Mouse (Mus musculus) CH12.LX (cell line): ENCODE measurements around the gene Rnf41. TPM values are rescaled to one million over a fixed set of nuclear protein-coding genes. Genes with fewer than 3 reads are reported as not detected.
A peak's percentile ranks its signal among the peaks of the same experiment; 100 is the strongest.

Source experiments
- DNase-seq: peaks from one replicate; pipeline ENCODE4 v3.0.0-alpha.2; 2013; ENCODE audit errors: extremely low read depth
- H3K27ac ChIP-seq: 2 replicates; pipeline ENCODE4 v1.5.1; 2012; ENCODE audit warnings: low read depth, mild to moderate bottlenecking, control low read depth, moderate library complexity; ENCODE audit not compliant: insufficient read depth
- H3K27me3 ChIP-seq: replicated peaks from 2 replicates; pipeline ENCODE3; 2012; ENCODE audit warnings: inconsistent platforms
- H3K36me3 ChIP-seq, 2 experiments: replicated peaks in 1 of 2; 2 replicates each; pipeline versions ENCODE3 to v1.6.1; 2012; ENCODE audit warnings: inconsistent platforms in 1 of 2, low read length in 1 of 2, mild to moderate bottlenecking in 1 of 2, mixed read lengths in 1 of 2, moderate library complexity in 1 of 2; ENCODE audit not compliant: control insufficient read depth in 1 of 2, insufficient read depth in 1 of 2
- H3K4me1 ChIP-seq, 2 experiments: 2 replicates each; pipeline ENCODE4 v1.6.1; 2012; ENCODE audit warnings: inconsistent platforms in 1 of 2, moderate library complexity in 1 of 2; ENCODE audit not compliant: insufficient read depth in 2 of 2, control insufficient read depth in 1 of 2
- H3K4me2 ChIP-seq: 2 replicates; pipeline ENCODE4 v1.6.1; 2012; ENCODE audit warnings: low read depth, mild to moderate bottlenecking, control low read depth; ENCODE audit not compliant: poor library complexity, insufficient read depth, severe bottlenecking
- H3K4me3 ChIP-seq, 3 experiments: fragments of 150-350 bp in 1 of 3; sonication (generic) in 1 of 3; replicated peaks in 1 of 3; 2 replicates each; pipeline versions ENCODE3 to v1.5.1; 2011 to 2012; ENCODE audit warnings: low read depth in 2 of 3, low read length in 2 of 3, mild to moderate bottlenecking in 2 of 3, moderate library complexity in 2 of 3, control low read depth in 1 of 3, improper control_type of control experiment in 1 of 3, inconsistent platforms in 1 of 3, mixed read lengths in 1 of 3; ENCODE audit not compliant: poor library complexity in 1 of 3
- H3K79me2 ChIP-seq: replicated peaks from 2 replicates; pipeline ENCODE4 v1.6.1; 2012; ENCODE audit warnings: mild to moderate bottlenecking, moderate library complexity; ENCODE audit not compliant: control insufficient read depth, poor library complexity, insufficient read depth, severe bottlenecking; ENCODE audit errors: extremely low read depth
- H3K9ac ChIP-seq: 2 replicates; pipeline ENCODE4 v1.6.1; 2012; ENCODE audit warnings: low read depth, mild to moderate bottlenecking, control low read depth, moderate library complexity; ENCODE audit not compliant: insufficient read depth
- H3K9me3 ChIP-seq: replicated peaks from 2 replicates; pipeline ENCODE3; 2012; ENCODE audit warnings: low read length, inconsistent platforms, mixed read lengths
- BHLHE40 ChIP-seq: IDR thresholded peaks from 2 replicates; pipeline ENCODE4 v1.6.1; 2011; ENCODE audit warnings: mild to moderate bottlenecking, low read depth, low read length, improper control_type of control experiment
- CHD1 ChIP-seq: IDR thresholded peaks from 2 replicates; pipeline ENCODE4 v1.6.1; 2012; ENCODE audit warnings: low read depth, low read length, improper control_type of control experiment, inconsistent platforms
- EP300 ChIP-seq: IDR thresholded peaks from 2 replicates; pipeline ENCODE4 v1.6.1; 2011; ENCODE audit warnings: low read length, improper control_type of control experiment
- ETS1 ChIP-seq: conservative IDR thresholded peaks from 2 replicates; pipeline ENCODE4 v1.6.1; 2012; ENCODE audit warnings: low read depth, mild to moderate bottlenecking, inconsistent platforms, low read length, improper control_type of control experiment, moderate library complexity
- IRF4 ChIP-seq: IDR thresholded peaks from 2 replicates; pipeline ENCODE4 v1.6.1; 2014; ENCODE audit warnings: low read depth, mild to moderate bottlenecking, inconsistent platforms, low read length, improper control_type of control experiment
- JUN ChIP-seq: IDR thresholded peaks from 2 replicates; pipeline ENCODE4 v1.6.1; 2011; ENCODE audit warnings: low read depth, mild to moderate bottlenecking, low read length, improper control_type of control experiment, moderate library complexity; ENCODE audit not compliant: insufficient read depth
- JUND ChIP-seq: conservative IDR thresholded peaks from 2 replicates; pipeline ENCODE4 v1.6.1; 2011; ENCODE audit warnings: low read depth, low read length, improper control_type of control experiment
- MAFK ChIP-seq: IDR thresholded peaks from 2 replicates; pipeline ENCODE4 v1.6.1; 2011; ENCODE audit warnings: low read length, improper control_type of control experiment; ENCODE audit not compliant: insufficient replicate concordance
- MAX ChIP-seq: IDR thresholded peaks from 2 replicates; pipeline ENCODE4 v1.6.1; 2011; ENCODE audit warnings: low read length, improper control_type of control experiment
- MXI1 ChIP-seq: IDR thresholded peaks from 2 replicates; pipeline ENCODE4 v1.6.1; 2011; ENCODE audit warnings: mild to moderate bottlenecking, low read depth, low read length, improper control_type of control experiment
- NELFE ChIP-seq: IDR thresholded peaks from 2 replicates; pipeline ENCODE4 v1.6.1; 2011; ENCODE audit warnings: low read depth, low read length, improper control_type of control experiment
- NRF1 ChIP-seq: IDR thresholded peaks from 2 replicates; pipeline ENCODE4 v1.6.1; 2014; ENCODE audit warnings: low read depth, mild to moderate bottlenecking, inconsistent platforms, low read length, improper control_type of control experiment, moderate library complexity
- POLR2A ChIP-seq: IDR thresholded peaks from 2 replicates; pipeline ENCODE4 v1.6.1; 2011; ENCODE audit warnings: low read depth, mild to moderate bottlenecking, improper control_type of control experiment, low read length
- POLR2AphosphoS2 ChIP-seq: IDR thresholded peaks from 2 replicates; pipeline ENCODE4 v1.6.1; 2011; ENCODE audit warnings: low read depth, low read length, improper control_type of control experiment
- RAD21 ChIP-seq: IDR thresholded peaks from 2 replicates; pipeline ENCODE4 v1.6.1; 2011; ENCODE audit warnings: low read depth, mild to moderate bottlenecking, low read length, improper control_type of control experiment, moderate library complexity
- RCOR1 ChIP-seq: conservative IDR thresholded peaks from 2 replicates; pipeline ENCODE4 v1.6.1; 2012; ENCODE audit warnings: low read depth, mild to moderate bottlenecking, inconsistent platforms, low read length, improper control_type of control experiment
- SIN3A ChIP-seq: IDR thresholded peaks from 2 replicates; pipeline ENCODE4 v1.6.1; 2012; ENCODE audit warnings: low read length, improper control_type of control experiment, inconsistent platforms
- SMC3 ChIP-seq: IDR thresholded peaks from 2 replicates; pipeline ENCODE4 v1.6.1; 2011; ENCODE audit warnings: low read depth, low read length, improper control_type of control experiment
- TCF12 ChIP-seq: IDR thresholded peaks from 2 replicates; pipeline ENCODE4 v1.6.1; 2014; ENCODE audit warnings: low read depth, mild to moderate bottlenecking, inconsistent platforms, low read length, improper control_type of control experiment
- UBTF ChIP-seq: IDR thresholded peaks from 2 replicates; pipeline ENCODE4 v1.6.1; 2012; ENCODE audit warnings: low read depth, mild to moderate bottlenecking, inconsistent platforms, low read length, improper control_type of control experiment, moderate library complexity
- USF1 ChIP-seq: IDR thresholded peaks from 2 replicates; pipeline ENCODE4 v1.6.1; 2014; ENCODE audit warnings: low read depth, mild to moderate bottlenecking, inconsistent platforms, low read length, improper control_type of control experiment
- ZC3H11A ChIP-seq: IDR thresholded peaks from 2 replicates; pipeline ENCODE4 v1.6.1; 2012; ENCODE audit warnings: low read depth, mild to moderate bottlenecking, inconsistent platforms, low read length, improper control_type of control experiment
- ZKSCAN1 ChIP-seq: IDR thresholded peaks from 2 replicates; pipeline ENCODE4 v1.6.1; 2012; ENCODE audit warnings: low read depth, inconsistent platforms, low read length, improper control_type of control experiment, borderline replicate concordance
- ZMIZ1 ChIP-seq: IDR thresholded peaks from 2 replicates; pipeline ENCODE4 v1.6.1; 2012; ENCODE audit warnings: low read depth, mild to moderate bottlenecking, inconsistent platforms, low read length, improper control_type of control experiment
- dilution Hi-C: fragments of 300-500 bp; cut with MboI; formaldehyde crosslinking; loops from 2 replicates; pipeline ENCODE4 v1.14.3; 2020; ENCODE audit warnings: low sequenced_read_pairs; ENCODE audit not compliant: extremely low pct_unique_long_range_greater_than_20kb, extremely low pct_ligation_motif_present
- in situ Hi-C: fragments of 300-500 bp; cut with MboI; formaldehyde crosslinking; loops from 3 replicates; pipeline ENCODE4 v1.14.3; 2019; ENCODE audit warnings: low sequenced_read_pairs, low pct_ligation_motif_present, low pct_unique_long_range_greater_than_20kb, mixed read lengths
- polyA plus RNA-seq: library from polyadenylated mRNA; unstranded; fragments of >175 nt; gene quantifications from 2 replicates; pipeline ENCODE4 v1.2.1, GENCODE M21; 2012; ENCODE audit warnings: low read depth; ENCODE audit not compliant: insufficient read length
- total RNA-seq, 2 experiments: library from RNA; depleted of rRNA; stranded (reverse); fragments of 300-350 nt in 1 of 2; fragments of >200 nt in 1 of 2; gene quantifications; 2 replicates each; pipeline ENCODE4 v1.2.3; 2012 to 2014

Gene Rnf41
- total and polyA plus RNA-seq, 3 experiments, result 15.3 to 19.9 (median 17.4) TPM

- Histone ChIP-seq H3K79me2 (peaks cover 20% of the 10 kb centered on the region), H3K4me2 (peak overlapping the region; percentile 60), H3K36me3 (peaks cover 16 to 45% of the 10 kb centered on the region in 2 experiments), H3K9me3 (no peaks in the 10 kb centered on the region), H3K27me3 (no peaks in the 10 kb centered on the region), H3K27ac (no peak overlapping the region), H3K9ac (peak overlapping the region; percentile 87), H3K4me3 (peak overlapping the region; percentile 77 to 92 (median 92)), H3K4me1 (peaks cover 8 to 29% of the 10 kb centered on the region in 2 experiments; a peak in 3 of 4 replicates)
- DNase-seq, result no peak
- TF ChIP-seq BHLHE40 (no peak), ZC3H11A (no peak), MXI1 (no peak), ETS1 (no peak), CHD1 (no peak)
- dilution Hi-C loops, result no loop called here
- in situ Hi-C loops, result no loop called here
Observed at GRCm38 (mm10) chr10:128412558-128412957, 1.1 kb downstream of the Rnf41 start.

DNA sequence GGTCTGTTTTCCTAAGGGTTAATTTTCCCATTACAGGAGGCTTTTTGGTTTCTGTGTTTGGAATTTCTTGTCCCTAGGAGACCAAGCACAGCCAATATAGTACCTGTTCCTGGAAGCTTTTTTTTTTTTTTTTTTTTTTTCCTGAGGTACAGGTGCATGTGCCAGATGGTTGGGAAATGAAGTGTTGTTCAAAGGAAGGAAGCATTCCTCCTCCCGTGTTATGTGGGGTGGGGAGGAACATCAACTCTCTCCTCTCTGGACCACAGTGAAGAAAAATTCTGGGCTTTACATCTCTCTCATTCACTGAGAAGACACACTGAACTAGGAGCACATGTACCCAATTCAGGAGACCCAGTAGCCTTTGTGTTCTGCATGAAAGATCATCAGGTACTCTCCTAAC lies 1.6 kb downstream of the Rnf41 start:
- Histone ChIP-seq H3K4me3 (no peak overlapping the region), H3K4me1 (peaks cover 6 to 24% of the 10 kb centered on the region in 2 experiments; a peak in 3 of 4 replicates), H3K79me2 (peaks cover 20% of the 10 kb centered on the region), H3K27me3 (no peaks in the 10 kb centered on the region), H3K36me3 (peaks cover 17 to 45% of the 10 kb centered on the region in 2 experiments), H3K4me2 (0 out of 2 replicates have a peak overlapping the region, but pooled peaks have one; percentile 60), H3K9me3 (no peaks in the 10 kb centered on the region), H3K27ac (no peak overlapping the region), H3K9ac (no peak overlapping the region)
- TF ChIP-seq JUN (no peak), MAX (no peak), BHLHE40 (no peak), RAD21 (no peak), SMC3 (no peak), TCF12 (no peak), EP300 (no peak), ZKSCAN1 (no peak), POLR2A (no peak), RCOR1 (no peak), NRF1 (no peak), ZMIZ1 (no peak), UBTF (no peak), IRF4 (no peak), SIN3A (no peak), JUND (no peak), NELFE (no peak), POLR2AphosphoS2 (no peak), USF1 (no peak), MAFK (no peak)
- dilution Hi-C loops (no loop called here), in situ Hi-C loops (no loop called here)
- DNase-seq, result no peak
